Mouse (Mus musculus) ES-Bruce4 (cell line): ENCODE measurements at regions not wholly inside any gene's neighbourhood (a gene's known extent, or its start where the extent isn't known, plus 50 kb on each side); places are given as distances from the start of the nearest gene placed in this dataset.

ENCODE experiments used
- H3K27ac ChIP-seq: 2 replicates; pipeline ENCODE4 v1.5.1; 2012; ENCODE audit warnings: low read length, inconsistent platforms; ENCODE audit not compliant: insufficient read depth
- H3K27me3 ChIP-seq: 2 replicates; pipeline ENCODE4 v1.6.1; 2012; ENCODE audit warnings: mild to moderate bottlenecking, low read length, inconsistent platforms; ENCODE audit not compliant: control insufficient read depth, poor library complexity, insufficient read depth, severe bottlenecking
- H3K36me3 ChIP-seq: 2 replicates; pipeline ENCODE4 v1.6.1; 2012; ENCODE audit warnings: inconsistent platforms, mild to moderate bottlenecking, low read length, moderate library complexity; ENCODE audit not compliant: control insufficient read depth, poor library complexity, insufficient read depth, severe bottlenecking
- H3K4me1 ChIP-seq: one replicate; pipeline ENCODE4 v1.8.1; 2011; ENCODE audit warnings: low read length; ENCODE audit not compliant: control insufficient read depth, insufficient read depth
- H3K4me3 ChIP-seq: 2 replicates; pipeline ENCODE4 v1.5.1; 2011; ENCODE audit warnings: low read depth, mild to moderate bottlenecking, low read length
- H3K9ac ChIP-seq: 2 replicates; pipeline ENCODE4 v1.6.1; 2012; ENCODE audit warnings: low read depth, mild to moderate bottlenecking, inconsistent platforms; ENCODE audit not compliant: poor library complexity, severe bottlenecking
- H3K9me3 ChIP-seq: replicated peaks from 2 replicates; pipeline ENCODE4 v1.6.1; 2012; ENCODE audit warnings: mild to moderate bottlenecking, low read length, inconsistent platforms; ENCODE audit not compliant: control insufficient read depth, poor library complexity, insufficient read depth, severe bottlenecking
- CTCF ChIP-seq: IDR thresholded peaks from one replicate; pipeline ENCODE4 v1.8.1; 2011; ENCODE audit warnings: low read depth, low read length
- EP300 ChIP-seq: IDR thresholded peaks from 2 replicates; pipeline ENCODE4 v1.6.1; 2011; ENCODE audit warnings: low read depth, low read length; ENCODE audit not compliant: insufficient read depth
- POLR2A ChIP-seq: IDR thresholded peaks from one replicate; pipeline ENCODE4 v1.8.1; 2011; ENCODE audit warnings: low read length; ENCODE audit not compliant: insufficient read depth

GRCm38 (mm10) chr19:28732998-28733397 is 53.1 kb upstream of the Glis3 start:
- no peaks in the 10 kb centered on the region for H3K9me3 ChIP-seq
- no peak overlapping the region for H3K9ac ChIP-seq
- H3K4me3 ChIP-seq = no peak overlapping the region
- H3K36me3 ChIP-seq = no peaks in the 10 kb centered on the region
- no peaks in the 10 kb centered on the region for H3K27me3 ChIP-seq
- H3K27ac ChIP-seq = no peak overlapping the region
- TF ChIP-seq CTCF (no peak), POLR2A (no peak), EP300 (no peak)
- no peaks in the 10 kb centered on the region for H3K4me1 ChIP-seq

DNA sequence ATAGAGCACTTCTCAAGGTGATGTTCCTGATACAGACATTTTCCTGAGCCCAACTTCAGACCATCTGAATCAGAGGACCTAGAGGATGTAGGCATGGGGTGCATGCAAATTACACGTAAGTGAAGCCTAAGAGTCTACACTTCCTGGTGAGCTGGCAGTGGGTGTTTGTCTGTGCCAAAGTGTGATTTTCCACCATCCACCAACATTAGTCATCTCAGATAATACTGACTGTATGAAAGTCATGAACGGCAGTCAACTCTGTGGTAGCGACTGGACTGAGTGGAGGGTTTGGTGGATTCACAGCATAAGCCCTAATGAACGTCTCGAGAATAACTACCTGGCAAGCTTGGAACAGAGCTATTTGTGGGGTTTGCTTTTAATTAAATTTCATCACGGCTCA is 53.9 kb upstream of the Glis3 start:
- Histone ChIP-seq H3K9ac (no peak overlapping the region), H3K4me3 (no peak overlapping the region), H3K27ac (no peak overlapping the region), H3K9me3 (no peaks in the 10 kb centered on the region), H3K4me1 (no peaks in the 10 kb centered on the region), H3K36me3 (no peaks in the 10 kb centered on the region), H3K27me3 (no peaks in the 10 kb centered on the region)
- TF ChIP-seq EP300 = no peak
- TF ChIP-seq POLR2A = no peak
- TF ChIP-seq CTCF = no peak

GRCm38 (mm10) chr19:28743176-28743793 is 63.4 kb upstream of the Glis3 start:
- Histone ChIP-seq H3K36me3 (no peaks in the 10 kb centered on the region), H3K9me3 (no peaks in the 10 kb centered on the region), H3K9ac (no peak overlapping the region), H3K4me1 (no peaks in the 10 kb centered on the region), H3K4me3 (no peak overlapping the region), H3K27me3 (no peaks in the 10 kb centered on the region), H3K27ac (no peak overlapping the region)
- TF ChIP-seq POLR2A (no peak), CTCF (no peak), EP300 (no peak)

GRCm38 (mm10) chr19:28745105-28745504 is 65.2 kb upstream of the Glis3 start:
- H3K4me1 ChIP-seq = no peaks in the 10 kb centered on the region
- no peak overlapping the region for H3K9ac ChIP-seq
- H3K27me3 ChIP-seq = no peaks in the 10 kb centered on the region
- H3K4me3 ChIP-seq = no peak overlapping the region
- no peak overlapping the region for H3K27ac ChIP-seq
- TF ChIP-seq EP300 = no peak
- TF ChIP-seq POLR2A = no peak
- no peak for TF ChIP-seq CTCF
- H3K9me3 ChIP-seq = no peaks in the 10 kb centered on the region
- H3K36me3 ChIP-seq = no peaks in the 10 kb centered on the region

GRCm38 (mm10) chr19:28745534-28745933 is 65.7 kb upstream of the Glis3 start:
- Histone ChIP-seq H3K4me1 (no peaks in the 10 kb centered on the region), H3K9ac (no peak overlapping the region), H3K9me3 (no peaks in the 10 kb centered on the region), H3K27ac (no peak overlapping the region), H3K27me3 (no peaks in the 10 kb centered on the region), H3K36me3 (no peaks in the 10 kb centered on the region), H3K4me3 (no peak overlapping the region)
- TF ChIP-seq EP300 (no peak), POLR2A (no peak), CTCF (no peak)

DNA sequence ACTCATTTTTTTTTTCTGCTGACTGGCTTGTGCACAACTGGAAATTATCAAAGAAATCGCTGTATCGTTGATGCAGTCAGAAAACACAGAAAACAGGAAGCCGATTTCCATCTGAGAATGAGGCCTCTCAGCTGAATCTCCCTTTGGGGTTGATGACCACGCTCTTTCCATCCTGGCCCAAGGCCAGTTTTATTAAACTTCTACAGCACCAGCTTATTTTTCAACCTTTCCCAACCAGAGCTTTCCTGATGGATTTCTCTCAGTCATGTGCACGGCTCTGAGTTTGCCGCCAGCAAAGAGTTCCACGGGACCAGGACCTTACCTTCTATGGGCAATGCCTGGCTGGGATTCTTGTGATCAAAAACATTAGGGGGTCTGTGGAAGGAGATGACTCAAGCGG is 71.2 kb upstream of the Glis3 start:
- no peak overlapping the region for H3K27ac ChIP-seq
- TF ChIP-seq EP300 (no peak), CTCF (no peak), POLR2A (no peak)

GRCm38 (mm10) chr19:28758854-28759253 is 76.0 kb upstream of the Slc1a1 start:
- H3K27me3 ChIP-seq = no peaks in the 10 kb centered on the region
- no peak overlapping the region for H3K9ac ChIP-seq
- TF ChIP-seq CTCF (peak; percentile 85), EP300 (no peak), POLR2A (no peak)
- no peak overlapping the region for H3K27ac ChIP-seq
- H3K4me3 ChIP-seq = no peak overlapping the region
- H3K36me3 ChIP-seq = no peaks in the 10 kb centered on the region
- peaks cover under 1% of the 10 kb centered on the region for H3K4me1 ChIP-seq
- peaks cover 8% of the 10 kb centered on the region for H3K9me3 ChIP-seq

More for the DNA sequence above, 71.2 kb upstream of the Glis3 start:
- Histone ChIP-seq H3K4me1 (no peaks in the 10 kb centered on the region), H3K4me3 (no peak overlapping the region), H3K9ac (no peak overlapping the region), H3K27me3 (no peaks in the 10 kb centered on the region), H3K9me3 (no peaks in the 10 kb centered on the region), H3K36me3 (no peaks in the 10 kb centered on the region)
